In the genomic region with DNA sequence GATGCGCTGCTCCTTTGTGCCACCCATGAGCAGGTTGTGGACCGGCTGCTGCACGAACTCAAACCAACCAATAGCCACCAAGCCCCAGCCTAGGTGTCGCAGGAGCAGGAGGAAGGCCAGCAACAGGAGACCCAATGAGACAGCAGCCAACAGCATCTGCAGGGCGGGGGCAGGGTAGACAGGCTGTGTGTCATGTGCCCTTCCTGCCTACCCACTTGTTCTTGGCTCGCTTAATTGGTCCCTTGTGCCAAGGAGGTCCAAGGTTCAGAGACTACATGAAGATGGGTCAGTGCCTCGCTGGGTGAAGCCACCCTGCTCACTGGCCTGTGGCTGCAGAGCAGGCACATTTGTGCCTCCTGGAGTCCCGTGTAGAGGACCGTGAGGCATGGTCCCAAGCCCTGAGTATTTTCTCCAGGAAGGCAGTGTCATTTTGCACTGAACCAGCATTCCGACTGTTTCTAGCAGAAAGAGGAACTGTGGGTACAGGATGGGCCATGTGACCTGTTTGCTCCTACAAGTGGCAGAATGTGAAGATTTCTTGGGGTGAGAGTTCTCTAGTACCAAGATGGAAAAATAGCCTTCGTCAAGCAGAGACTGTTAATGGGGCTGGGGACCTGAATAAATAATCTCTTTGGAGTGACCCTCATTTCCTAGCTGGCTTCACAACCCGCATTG, we compare ENCODE assay signal across 10 mouse cellular contexts. TPM values are rescaled to one million over a fixed set of nuclear protein-coding genes. Genes with fewer than 3 reads are reported as not detected.
A peak's percentile ranks its signal among the peaks of the same experiment; 100 is the strongest.
DNase-seq lines count a peak whose midpoint lies in the region; ATAC-seq and TF ChIP-seq lines count a peak whose summit lies in the region.
"Had no signal": no experiment of that assay in that cellular context is flagged by ENCODE, and none has a peak within 500 bp of the region (broad histone marks: within the 10 kb centered on the region; RNA-seq: fewer than 3 reads in every experiment).

No protein-coding gene starts in this region.

- peak; percentile 84 to 91 for DNase-seq in heart, adult 18-20 months
- peak; percentile 48 for DNase-seq in 3T3-L1 (ENCODE audit: low read depth, low spot score)
- DNase-seq in heart, postnatal 4 days: peak; percentile 72
- DNase-seq in T-cell, adult 2 months (ENCODE audit: low spot score): no peak
- DNase-seq: lung, embryonic 14.5 days had no signal

- 85% methylated on average over 12 of the region's 12 CpGs for WGBS in heart, embryonic 11.5 days (ENCODE audit: insufficient replicate concordance)
- 70% methylated on average over 12 of the region's 12 CpGs for WGBS in liver, embryonic 15.5 days (ENCODE audit: insufficient replicate concordance)

- H3K9ac ChIP-seq in heart, embryonic 11.5 days (ENCODE audit: low read depth, low read length): no peak overlapping the region
- H3K9ac ChIP-seq in liver, embryonic 15.5 days: no peak overlapping the region
- H3K9ac ChIP-seq: lung, embryonic 14.5 days had no signal

- no peak overlapping the region for H3K4me3 ChIP-seq in heart, embryonic 11.5 days (ENCODE audit: low read depth, low read length)
- peak overlapping the region; percentile 57 for H3K4me3 ChIP-seq in bone marrow macrophage, adult 2 months (ENCODE audit: insufficient read depth, low read length)
- H3K4me3 ChIP-seq in liver, embryonic 15.5 days (replicated peaks): no peak overlapping the region
- H3K4me3 ChIP-seq: erythroblast, embryonic 14.5 days had no signal

- H3K27me3 ChIP-seq in heart, embryonic 11.5 days (ENCODE audit: control insufficient read depth, insufficient read depth, low read length): no peaks in the 10 kb centered on the region
- no peaks in the 10 kb centered on the region for H3K27me3 ChIP-seq in liver, embryonic 15.5 days

- peaks cover 14% of the 10 kb centered on the region for H3K4me1 ChIP-seq in heart, embryonic 11.5 days (ENCODE audit: control insufficient read depth, insufficient read depth, low read length)
- H3K4me1 ChIP-seq in bone marrow macrophage, adult 2 months (ENCODE audit: control insufficient read depth, insufficient read depth, low read length): peaks cover 57% of the 10 kb centered on the region
- peaks cover 35% of the 10 kb centered on the region for H3K4me1 ChIP-seq in liver, embryonic 15.5 days (replicated peaks)

- peaks cover 14% of the 10 kb centered on the region for H3K36me3 ChIP-seq in heart, embryonic 11.5 days (ENCODE audit: control insufficient read depth, insufficient read depth, low read length)
- peaks cover 89% of the 10 kb centered on the region for H3K36me3 ChIP-seq in liver, embryonic 15.5 days (replicated peaks)

- H3K4me2 ChIP-seq in heart, embryonic 11.5 days: no peak overlapping the region
- no peak overlapping the region for H3K4me2 ChIP-seq in liver, embryonic 15.5 days
- H3K4me2 ChIP-seq: lung, embryonic 14.5 days had no signal

- no peak for TF ChIP-seq CTCF in bone marrow macrophage, adult 2 months (IDR thresholded peaks at IDR 0.05; ENCODE audit: low read depth, low read length)

- TF ChIP-seq POLR2A in bone marrow macrophage, adult 2 months (IDR thresholded peaks at IDR 0.05; ENCODE audit: borderline replicate concordance, low read depth, low read length): no peak

- H3K9me3 ChIP-seq in heart, embryonic 11.5 days (replicated peaks; ENCODE audit: control insufficient read depth, low read length): no peaks in the 10 kb centered on the region
- H3K9me3 ChIP-seq in liver, embryonic 15.5 days (replicated peaks): no peaks in the 10 kb centered on the region

- no peak overlapping the region for H3K27ac ChIP-seq in heart, embryonic 11.5 days (ENCODE audit: low read depth, low read length)
- H3K27ac ChIP-seq in bone marrow macrophage, adult 2 months (ENCODE audit: insufficient read depth, low read depth, low read length): peak overlapping the region; percentile 98
- H3K27ac ChIP-seq in liver, embryonic 15.5 days (replicated peaks): peak overlapping the region; percentile 49; the same call in 1 of the 2 replicates

- no peak for ATAC-seq in heart, embryonic 11.5 days (replicated peaks; ENCODE audit: insufficient number of reproducible peaks, low FRiP score, low TSS enrichment)
- 0 out of 2 replicates have a peak, but pooled peaks have one; percentile 9 for ATAC-seq in liver, embryonic 15.5 days (ENCODE audit: insufficient read depth)
- no peak for ATAC-seq in activated CD4-positive, CD25-positive, alpha-beta regulatory T cell, adult 4 months

RNA-seq across cellular contexts. Expression of gene Txnrd2, which starts 14.2 kb away (rescaled TPM):
- 10 to 100 TPM; 42.9 to 44.4 TPM for total RNA-seq in heart, adult 18-20 months (2021)
- 32.6 and 32.8 TPM in 2 replicates for polyA plus RNA-seq in heart, embryonic 11.5 days (2014; fragmentation: Nextera tagmentation; extraction: Ambion mirVana)
- 23.4 and 26.3 TPM in 2 replicates for polyA plus RNA-seq in bone marrow macrophage, adult 2 months (2012; ENCODE audit: insufficient read depth, insufficient read length, missing spikeins)
- total RNA-seq in heart, postnatal 4 days (2021): 10 to 100 TPM; 26.7 to 29.0 TPM
- polyA plus RNA-seq in liver, embryonic 15.5 days (2015; fragmentation: Nextera tagmentation; extraction: Ambion mirVana): 101 and 114 TPM in 2 replicates
- 10 to 100 TPM; 16.2 to 21.6 TPM for polyA plus RNA-seq in activated CD4-positive, CD25-positive, alpha-beta regulatory T cell, adult 4 months (2017; shearing (Covaris generic))

RNA-seq across cellular contexts. Expression of gene Comt, which starts 14.7 kb away (rescaled TPM):
- total RNA-seq in heart, adult 18-20 months (2021): 100 to 1,000 TPM; 123 to 141 TPM
- polyA plus RNA-seq in heart, embryonic 11.5 days (2014; fragmentation: Nextera tagmentation; extraction: Ambion mirVana): 90.1 and 96.5 TPM in 2 replicates
- polyA plus RNA-seq in bone marrow macrophage, adult 2 months (2012; ENCODE audit: insufficient read depth, insufficient read length, missing spikeins): 93.3 and 99.6 TPM in 2 replicates
- total RNA-seq in heart, postnatal 4 days (2021): 100 to 1,000 TPM; 116 to 122 TPM
- polyA plus RNA-seq in liver, embryonic 15.5 days (2015; fragmentation: Nextera tagmentation; extraction: Ambion mirVana): 87.6 and 94.1 TPM in 2 replicates
- polyA plus RNA-seq in activated CD4-positive, CD25-positive, alpha-beta regulatory T cell, adult 4 months (2017; shearing (Covaris generic)): 10 to 100 TPM; 45.6 to 60.6 TPM
